Mouse (Mus musculus) olfactory bulb, adult 2 months (tissue): ENCODE results near the gene Gm10638.

Experiments used
- CTCF ChIP-seq: fragments of 200-500 bp; IDR thresholded peaks from 2 replicates; pipeline ENCODE4 v1.5.1; 2012; ENCODE audit warnings: low read depth, mild to moderate bottlenecking, low read length, moderate library complexity; ENCODE audit not compliant: insufficient read depth
- POLR2A ChIP-seq: fragments of 200-500 bp; IDR thresholded peaks from 2 replicates; pipeline ENCODE4 v1.6.1; 2012; ENCODE audit warnings: mild to moderate bottlenecking, low read depth, low read length, moderate library complexity; ENCODE audit not compliant: insufficient read depth

DNA sequence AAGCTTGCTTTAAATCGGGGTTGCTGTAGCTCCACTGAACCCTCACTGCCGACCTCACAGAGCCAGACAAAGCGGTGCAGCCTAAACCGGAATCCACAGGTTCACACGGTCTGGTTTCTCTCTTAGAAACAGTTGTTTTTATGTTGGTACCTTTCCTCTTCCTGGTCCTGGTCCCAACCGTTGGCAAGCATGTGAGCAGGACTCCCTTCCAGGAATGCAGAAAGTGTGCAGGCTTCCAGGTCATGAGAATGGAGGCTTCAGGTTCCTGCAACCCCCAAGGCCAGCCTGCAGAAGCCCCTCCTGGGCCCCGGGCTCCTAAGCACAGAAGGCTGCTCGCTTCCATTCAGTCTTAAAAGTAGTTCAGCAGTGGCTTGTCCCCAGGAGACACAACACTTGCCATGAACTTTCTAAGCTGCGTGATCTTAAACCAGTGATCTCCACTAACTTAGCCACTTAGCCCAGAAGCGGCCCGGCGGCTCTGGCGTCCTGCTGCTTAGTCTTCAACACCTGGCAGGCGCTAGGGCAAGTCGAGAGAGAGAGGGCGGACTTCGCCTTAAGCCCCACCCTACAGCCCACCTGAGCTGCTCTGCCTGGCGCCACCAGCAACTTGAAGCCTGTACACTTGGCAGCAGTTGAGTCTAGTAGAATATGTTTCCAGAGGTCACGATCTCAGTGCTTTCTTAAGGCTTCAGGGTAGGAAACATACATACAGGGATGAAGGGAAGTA, 17.1 kb upstream of the Gm10638 start:
- TF ChIP-seq POLR2A: no peak
- TF ChIP-seq CTCF: no peak
